Mouse (Mus musculus): ENCODE measurements around the gene Nln.

DNA sequence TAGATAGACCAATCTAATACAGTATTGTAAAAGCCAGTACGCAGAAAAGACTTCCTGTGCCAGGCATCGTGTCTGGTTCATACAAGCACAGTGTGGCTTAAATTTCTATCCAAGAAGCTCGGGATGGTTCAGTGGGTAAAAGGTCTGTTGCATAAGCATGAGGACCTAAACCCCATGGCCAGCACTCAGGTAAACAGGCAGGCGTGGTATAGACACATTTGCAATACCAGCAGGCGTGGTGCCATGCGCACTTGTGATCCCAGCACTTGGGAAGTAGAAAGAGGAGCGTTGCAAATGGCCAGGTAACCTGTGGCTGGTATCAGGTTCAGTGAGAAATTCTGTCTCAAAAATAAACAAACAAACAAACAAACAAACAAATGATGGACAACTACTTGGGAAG is 70.5 kb downstream of the Nln start:
- no peak for TF ChIP-seq MYOG (IDR thresholded peaks at IDR 0.05; ENCODE audit: control insufficient read depth in 1 of 3, insufficient read depth in 1 of 3, insufficient read length in 2 of 3, low read depth in 2 of 3)
- TF ChIP-seq POLR2A (IDR thresholded peaks at IDR 0.05; ENCODE audit: insufficient read length, low read depth) = no peak
- TF ChIP-seq TCF3 (IDR thresholded peaks at IDR 0.05; ENCODE audit: insufficient read length, low read depth) = no peak
- TF ChIP-seq POLR2AphosphoS2 (IDR thresholded peaks at IDR 0.05; ENCODE audit: insufficient read length, low read depth) = no peak
- no peak for TF ChIP-seq REST (IDR thresholded peaks at IDR 0.05; ENCODE audit: insufficient read depth, insufficient read length)
- no peak for TF ChIP-seq TCF12 (IDR thresholded peaks at IDR 0.05; ENCODE audit: insufficient read depth, poor library complexity, severe bottlenecking)
- TF ChIP-seq USF1 (IDR thresholded peaks at IDR 0.05; ENCODE audit: low read depth) = no peak
